ENCODE assay signal across 9 mouse cellular contexts in the genomic region with DNA sequence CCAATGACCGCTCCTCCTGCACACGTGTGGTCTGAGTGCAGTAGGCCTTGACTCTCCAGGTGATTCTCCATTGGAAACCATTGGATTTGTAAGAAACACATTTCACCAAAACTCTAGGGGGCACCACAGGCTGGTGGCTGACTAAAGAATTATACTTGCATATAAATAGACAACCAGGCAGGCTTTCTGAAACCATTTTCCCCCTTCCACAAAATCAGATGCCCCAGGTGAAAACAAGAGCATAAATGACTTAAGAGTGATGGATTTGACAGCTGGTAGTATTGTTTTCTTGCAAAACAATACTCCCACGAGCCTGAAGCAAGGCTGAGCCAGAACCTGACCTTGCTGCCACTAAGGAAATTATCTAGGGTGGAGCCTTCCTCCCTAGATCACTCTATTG. TPM values are rescaled to one million over a fixed set of nuclear protein-coding genes. Genes with fewer than 3 reads are reported as not detected.
DNase-seq lines count a peak whose midpoint lies in the region; ATAC-seq and TF ChIP-seq lines count a peak whose summit lies in the region.
"Had no signal": no experiment of that assay in that cellular context is flagged by ENCODE, and none has a peak within 500 bp of the region (broad histone marks: within the 10 kb centered on the region; RNA-seq: fewer than 3 reads in every experiment).

No protein-coding gene starts in this region.

- TF ChIP-seq CTCF in intestine, postnatal 0 days (IDR thresholded peaks at IDR 0.05; ENCODE audit: low read depth), result peak; percentile 27; the same call in 1 of the 2 replicates

- ATAC-seq in intestine, postnatal 0 days, result no peak
- ATAC-seq in intestine, embryonic 16.5 days, result no peak
- ATAC-seq in inflammation-experienced regulatory T-cells, adult 6 months, result no peak
- no peak for ATAC-seq in forebrain, embryonic 12.5 days (ENCODE audit: low FRiP score)

- no peaks in the 10 kb centered on the region for H3K4me1 ChIP-seq in intestine, postnatal 0 days (replicated peaks; ENCODE audit: control insufficient read depth, insufficient read depth, low read length)
- no peaks in the 10 kb centered on the region for H3K4me1 ChIP-seq in intestine, embryonic 16.5 days (ENCODE audit: control insufficient read depth, insufficient read depth, low read length)
- no peaks in the 10 kb centered on the region for H3K4me1 ChIP-seq in forebrain, embryonic 12.5 days
- H3K4me1 ChIP-seq: liver, embryonic 15.5 days had no signal

- no peak overlapping the region for H3K9ac ChIP-seq in intestine, postnatal 0 days (ENCODE audit: low read depth, low read length)
- H3K9ac ChIP-seq in intestine, embryonic 16.5 days (ENCODE audit: low read depth, low read length), result no peak overlapping the region
- H3K9ac ChIP-seq in forebrain, embryonic 12.5 days, result no peak overlapping the region
- H3K9ac ChIP-seq: liver, embryonic 15.5 days had no signal

- DNase-seq in ZHBTc4 (ENCODE audit: low read depth, low spot score), result peak; percentile 91
- peak; percentile 56 for DNase-seq in cerebellum, adult 9-10 months
- DNase-seq in retina, embryonic 14.5 days (ENCODE audit: low spot score), result peak; percentile 43
- DNase-seq: kidney, postnatal 14 days had no signal

- H3K9me3 ChIP-seq in intestine, postnatal 0 days (ENCODE audit: control insufficient read depth), result no peaks in the 10 kb centered on the region
- no peaks in the 10 kb centered on the region for H3K9me3 ChIP-seq in intestine, embryonic 16.5 days (ENCODE audit: control insufficient read depth, low read length)
- no peaks in the 10 kb centered on the region for H3K9me3 ChIP-seq in forebrain, embryonic 12.5 days
- H3K9me3 ChIP-seq: liver, embryonic 15.5 days had no signal

- WGBS in intestine, postnatal 0 days, result 54% methylated on average over 3 of the region's 3 CpGs
- WGBS in intestine, embryonic 16.5 days, result 65% methylated on average over 3 of the region's 3 CpGs
- 63% methylated on average over 3 of the region's 3 CpGs for WGBS in forebrain, embryonic 12.5 days

- no peak overlapping the region for H3K4me2 ChIP-seq in intestine, postnatal 0 days (replicated peaks; ENCODE audit: low read depth)
- H3K4me2 ChIP-seq in intestine, embryonic 16.5 days (ENCODE audit: low read depth, low read length), result no peak overlapping the region
- H3K4me2 ChIP-seq in forebrain, embryonic 12.5 days, result no peak overlapping the region
- H3K4me2 ChIP-seq: liver, embryonic 15.5 days had no signal

- no peaks in the 10 kb centered on the region for H3K27me3 ChIP-seq in intestine, postnatal 0 days (replicated peaks; ENCODE audit: control insufficient read depth, insufficient read depth, low read length)
- H3K27me3 ChIP-seq in intestine, embryonic 16.5 days (replicated peaks; ENCODE audit: control insufficient read depth, insufficient read depth, low read length), result no peaks in the 10 kb centered on the region
- H3K27me3 ChIP-seq in forebrain, embryonic 12.5 days, result no peaks in the 10 kb centered on the region
- H3K27me3 ChIP-seq: liver, embryonic 15.5 days had no signal

- no peak overlapping the region for H3K4me3 ChIP-seq in intestine, postnatal 0 days (ENCODE audit: low read depth, low read length)
- H3K4me3 ChIP-seq in intestine, embryonic 16.5 days (ENCODE audit: low read length), result no peak overlapping the region
- H3K4me3 ChIP-seq in forebrain, embryonic 12.5 days (replicated peaks), result no peak overlapping the region
- H3K4me3 ChIP-seq: liver, embryonic 15.5 days had no signal

- H3K27ac ChIP-seq in intestine, postnatal 0 days (ENCODE audit: low read depth, low read length), result no peak overlapping the region
- H3K27ac ChIP-seq in intestine, embryonic 16.5 days (ENCODE audit: low read length), result no peak overlapping the region
- H3K27ac ChIP-seq in forebrain, embryonic 12.5 days, result no peak overlapping the region
- H3K27ac ChIP-seq: liver, embryonic 15.5 days had no signal

- H3K36me3 ChIP-seq in intestine, postnatal 0 days (ENCODE audit: control insufficient read depth, insufficient read depth), result no peaks in the 10 kb centered on the region
- H3K36me3 ChIP-seq in intestine, embryonic 16.5 days (ENCODE audit: control insufficient read depth, insufficient read depth, low read length), result no peaks in the 10 kb centered on the region
- H3K36me3 ChIP-seq in forebrain, embryonic 12.5 days (replicated peaks), result no peaks in the 10 kb centered on the region
- H3K36me3 ChIP-seq: liver, embryonic 15.5 days had no signal

RNA-seq across cellular contexts. Expression of a gene that starts 39.2 kb away (rescaled TPM):
- polyA plus RNA-seq in intestine, postnatal 0 days (2015; fragmentation: Nextera tagmentation; extraction: Ambion mirVana), result 0.12 TPM in 1 of 2 replicates, not detected in the other
- polyA plus RNA-seq in intestine, embryonic 16.5 days (2015; fragmentation: Nextera tagmentation; extraction: Ambion mirVana), result 0.24 and 0.46 TPM in 2 replicates
- not detected for polyA plus RNA-seq in inflammation-experienced regulatory T-cells, adult 6 months (2017; shearing (Covaris generic))
- polyA plus RNA-seq in forebrain, embryonic 12.5 days (2016; fragmentation: Nextera tagmentation; extraction: Ambion mirVana), result 3.5 and 3.7 TPM in 2 replicates
- polyA plus RNA-seq: liver, embryonic 15.5 days had no signal

RNA-seq across cellular contexts. Expression of a gene that starts 54.6 kb away (rescaled TPM):
- 46.7 and 48.7 TPM in 2 replicates for polyA plus RNA-seq in intestine, postnatal 0 days (2015; fragmentation: Nextera tagmentation; extraction: Ambion mirVana)
- polyA plus RNA-seq in intestine, embryonic 16.5 days (2015; fragmentation: Nextera tagmentation; extraction: Ambion mirVana), result 46.9 and 47.1 TPM in 2 replicates
- 100 to 1,000 TPM in 2 of 3 experiments, 10 to 100 TPM in 1; 75.2 to 133 (median 101) TPM for polyA plus RNA-seq in inflammation-experienced regulatory T-cells, adult 6 months (2017; shearing (Covaris generic))
- polyA plus RNA-seq in forebrain, embryonic 12.5 days (2016; fragmentation: Nextera tagmentation; extraction: Ambion mirVana), result 117 and 120 TPM in 2 replicates
